Mouse (Mus musculus): ENCODE measurements around the gene Adcy2. TPM values are rescaled to one million over a fixed set of nuclear protein-coding genes. Genes with fewer than 3 reads are reported as not detected.

Gene Adcy2
- polyA plus RNA-seq, 1 experiment from 2014 or later, result 3.2 TPM

- Histone ChIP-seq H3K27ac (ENCODE audit: low read depth, low read length) (no peak overlapping the region), H3K36me3 (ENCODE audit: control insufficient read depth, insufficient read depth, low read length) (no peaks in the 10 kb centered on the region), H3K4me3 (ENCODE audit: low read depth, low read length) (no peak overlapping the region), H3K9ac (ENCODE audit: low read length) (no peak overlapping the region), H3K27me3 (replicated peaks; ENCODE audit: control insufficient read depth, insufficient read depth, low read length) (no peaks in the 10 kb centered on the region), H3K9me3 (replicated peaks; ENCODE audit: control insufficient read depth, low read length) (no peaks in the 10 kb centered on the region), H3K4me2 (ENCODE audit: low read length) (no peak overlapping the region), H3K4me1 (ENCODE audit: control insufficient read depth, insufficient read depth, low read length) (no peaks in the 10 kb centered on the region)
- DNase-seq (ENCODE audit: low spot score), result no peak
- no peak for ATAC-seq
- 44% methylated on average over 1 of the region's 1 CpGs for WGBS
Observed at GRCm38 (mm10) chr13:68783096-68783495, 216.2 kb downstream of the Adcy2 start.

- Histone ChIP-seq H3K9ac (ENCODE audit: low read length) (no peak overlapping the region), H3K4me3 (ENCODE audit: low read depth, low read length) (no peak overlapping the region), H3K9me3 (replicated peaks; ENCODE audit: control insufficient read depth, low read length) (no peaks in the 10 kb centered on the region), H3K4me1 (ENCODE audit: control insufficient read depth, insufficient read depth, low read length) (no peaks in the 10 kb centered on the region), H3K27me3 (replicated peaks; ENCODE audit: control insufficient read depth, insufficient read depth, low read length) (no peaks in the 10 kb centered on the region), H3K4me2 (ENCODE audit: low read length) (no peak overlapping the region), H3K36me3 (ENCODE audit: control insufficient read depth, insufficient read depth, low read length) (no peaks in the 10 kb centered on the region), H3K27ac (ENCODE audit: low read depth, low read length) (no peak overlapping the region)
- ATAC-seq (no peak), DNase-seq (ENCODE audit: low spot score) (no peak)
- 85% methylated on average over 6 of the region's 6 CpGs for WGBS
Observed at GRCm38 (mm10) chr13:68778011-68778672, 221.2 kb downstream of the Adcy2 start.

- Histone ChIP-seq H3K4me2 (ENCODE audit: low read length) (no peak overlapping the region), H3K27ac (ENCODE audit: low read depth, low read length) (no peak overlapping the region), H3K36me3 (ENCODE audit: control insufficient read depth, insufficient read depth, low read length) (no peaks in the 10 kb centered on the region), H3K9ac (ENCODE audit: low read length) (no peak overlapping the region), H3K4me3 (ENCODE audit: low read depth, low read length) (no peak overlapping the region), H3K9me3 (replicated peaks; ENCODE audit: control insufficient read depth, low read length) (no peaks in the 10 kb centered on the region), H3K27me3 (replicated peaks; ENCODE audit: control insufficient read depth, insufficient read depth, low read length) (no peaks in the 10 kb centered on the region), H3K4me1 (ENCODE audit: control insufficient read depth, insufficient read depth, low read length) (no peaks in the 10 kb centered on the region)
- WGBS, result 87% methylated on average over 2 of the region's 2 CpGs
- DNase-seq (ENCODE audit: low spot score) (no peak), ATAC-seq (no peak)
Observed at GRCm38 (mm10) chr13:68773599-68774211, 225.6 kb downstream of the Adcy2 start.

DNA sequence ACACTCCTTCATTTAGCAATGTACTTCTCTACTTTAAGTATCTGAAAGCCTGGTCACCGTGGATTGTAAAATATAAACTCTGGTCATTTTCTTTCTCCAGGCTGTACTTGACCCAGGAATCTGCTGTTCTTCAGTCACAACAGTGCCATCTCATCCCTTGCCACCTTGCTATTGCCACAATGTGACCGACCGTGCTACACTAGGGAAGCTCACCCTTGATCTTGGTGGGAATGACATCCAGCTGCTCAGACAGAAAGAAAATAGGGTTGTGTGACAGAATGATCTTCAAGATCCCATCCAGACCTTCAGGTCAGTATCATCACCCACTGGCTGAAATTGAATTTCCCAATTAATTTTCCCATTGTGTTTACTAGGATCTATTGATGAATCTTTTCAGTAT lies 230.8 kb downstream of the Adcy2 start:
- no peaks in the 10 kb centered on the region for H3K36me3 ChIP-seq (ENCODE audit: control insufficient read depth, insufficient read depth, low read length)
- 95% methylated on average over 3 of the region's 3 CpGs for WGBS
- H3K4me2 ChIP-seq (ENCODE audit: low read length), result no peak overlapping the region
- no peaks in the 10 kb centered on the region for H3K4me1 ChIP-seq (ENCODE audit: control insufficient read depth, insufficient read depth, low read length)
- ATAC-seq (no peak), DNase-seq (ENCODE audit: low spot score) (no peak)
- no peak overlapping the region for H3K27ac ChIP-seq (ENCODE audit: low read depth, low read length)
- H3K4me3 ChIP-seq (ENCODE audit: low read depth, low read length), result no peak overlapping the region
- H3K27me3 ChIP-seq (replicated peaks; ENCODE audit: control insufficient read depth, insufficient read depth, low read length), result no peaks in the 10 kb centered on the region
- H3K9me3 ChIP-seq (replicated peaks; ENCODE audit: control insufficient read depth, low read length), result no peaks in the 10 kb centered on the region
- H3K9ac ChIP-seq (ENCODE audit: low read length), result no peak overlapping the region

- no peak overlapping the region for H3K9ac ChIP-seq (ENCODE audit: low read length)
- H3K9me3 ChIP-seq (replicated peaks; ENCODE audit: control insufficient read depth, low read length), result no peaks in the 10 kb centered on the region
- DNase-seq (ENCODE audit: low spot score) (no peak), ATAC-seq (no peak)
- H3K4me2 ChIP-seq (ENCODE audit: low read length), result no peak overlapping the region
- H3K27ac ChIP-seq (ENCODE audit: low read depth, low read length), result no peak overlapping the region
- no peak overlapping the region for H3K4me3 ChIP-seq (ENCODE audit: low read depth, low read length)
- H3K4me1 ChIP-seq (ENCODE audit: control insufficient read depth, insufficient read depth, low read length), result no peaks in the 10 kb centered on the region
- no peaks in the 10 kb centered on the region for H3K27me3 ChIP-seq (replicated peaks; ENCODE audit: control insufficient read depth, insufficient read depth, low read length)
- WGBS, result 88% methylated on average over 8 of the region's 8 CpGs
- no peaks in the 10 kb centered on the region for H3K36me3 ChIP-seq (ENCODE audit: control insufficient read depth, insufficient read depth, low read length)
Observed at GRCm38 (mm10) chr13:68765896-68766578, 233.3 kb downstream of the Adcy2 start.

DNA sequence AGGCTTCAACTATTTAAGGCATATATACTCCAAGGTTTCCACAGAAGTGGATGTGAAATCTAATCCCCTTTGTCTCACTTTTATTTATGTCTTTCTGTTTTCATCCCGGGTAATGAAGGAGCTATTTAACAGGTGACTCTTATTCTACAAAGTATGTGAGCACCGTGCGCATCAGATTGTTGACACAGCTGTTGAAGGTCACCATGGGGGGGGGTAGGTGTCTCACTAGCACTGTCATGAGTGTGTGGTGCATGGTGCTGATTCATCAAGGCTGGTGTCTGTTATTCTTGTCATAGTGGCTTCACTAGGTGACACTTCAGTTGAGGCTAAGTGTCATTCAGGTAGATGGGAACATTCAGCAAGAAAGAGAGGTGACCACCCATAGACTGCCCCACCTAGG lies 234.7 kb downstream of the Adcy2 start:
- Histone ChIP-seq H3K4me1 (ENCODE audit: control insufficient read depth, insufficient read depth, low read length) (no peaks in the 10 kb centered on the region), H3K4me2 (ENCODE audit: low read length) (no peak overlapping the region), H3K4me3 (ENCODE audit: low read depth, low read length) (no peak overlapping the region), H3K9me3 (replicated peaks; ENCODE audit: control insufficient read depth, low read length) (no peaks in the 10 kb centered on the region), H3K36me3 (ENCODE audit: control insufficient read depth, insufficient read depth, low read length) (no peaks in the 10 kb centered on the region), H3K27me3 (replicated peaks; ENCODE audit: control insufficient read depth, insufficient read depth, low read length) (no peaks in the 10 kb centered on the region), H3K27ac (ENCODE audit: low read depth, low read length) (no peak overlapping the region), H3K9ac (ENCODE audit: low read length) (no peak overlapping the region)
- 86% methylated on average over 3 of the region's 3 CpGs for WGBS
- ATAC-seq, result no peak
- no peak for DNase-seq (ENCODE audit: low spot score)

- ATAC-seq (no peak), DNase-seq (ENCODE audit: low spot score) (no peak)
- WGBS, result 77% methylated on average over 9 of the region's 9 CpGs
- Histone ChIP-seq H3K27ac (ENCODE audit: low read depth, low read length) (no peak overlapping the region), H3K9me3 (replicated peaks; ENCODE audit: control insufficient read depth, low read length) (no peaks in the 10 kb centered on the region), H3K9ac (ENCODE audit: low read length) (no peak overlapping the region), H3K27me3 (replicated peaks; ENCODE audit: control insufficient read depth, insufficient read depth, low read length) (no peaks in the 10 kb centered on the region), H3K4me2 (ENCODE audit: low read length) (no peak overlapping the region), H3K36me3 (ENCODE audit: control insufficient read depth, insufficient read depth, low read length) (no peaks in the 10 kb centered on the region), H3K4me1 (ENCODE audit: control insufficient read depth, insufficient read depth, low read length) (no peaks in the 10 kb centered on the region), H3K4me3 (ENCODE audit: low read depth, low read length) (no peak overlapping the region)
Observed at GRCm38 (mm10) chr13:68749801-68750200, 249.5 kb downstream of the Adcy2 start.

DNA sequence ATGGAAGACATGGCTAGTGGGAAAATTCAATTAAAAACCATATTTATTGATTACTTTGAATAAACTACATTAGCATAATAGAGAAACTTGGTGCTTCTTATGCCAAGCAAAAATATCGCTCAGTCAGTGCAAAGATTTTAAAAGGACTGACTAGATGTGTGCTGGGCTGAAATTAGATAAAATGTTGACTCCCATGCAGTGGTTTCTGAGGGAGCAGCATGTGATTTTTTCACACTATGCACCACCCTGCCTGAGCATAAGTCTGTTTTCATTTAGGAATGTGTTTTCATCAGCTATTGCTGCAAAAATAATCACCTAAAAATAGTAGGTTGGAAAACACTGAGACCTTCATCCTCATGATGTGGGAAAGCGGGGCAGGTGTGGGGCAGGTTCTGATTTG lies 250.0 kb downstream of the Adcy2 start:
- Histone ChIP-seq H3K9me3 (replicated peaks; ENCODE audit: control insufficient read depth, low read length) (no peaks in the 10 kb centered on the region), H3K4me2 (ENCODE audit: low read length) (no peak overlapping the region), H3K27ac (ENCODE audit: low read depth, low read length) (no peak overlapping the region), H3K4me1 (ENCODE audit: control insufficient read depth, insufficient read depth, low read length) (no peaks in the 10 kb centered on the region), H3K9ac (ENCODE audit: low read length) (no peak overlapping the region), H3K27me3 (replicated peaks; ENCODE audit: control insufficient read depth, insufficient read depth, low read length) (no peaks in the 10 kb centered on the region), H3K36me3 (ENCODE audit: control insufficient read depth, insufficient read depth, low read length) (no peaks in the 10 kb centered on the region), H3K4me3 (ENCODE audit: low read depth, low read length) (no peak overlapping the region)
- WGBS, result 91% methylated on average over 2 of the region's 2 CpGs
- ATAC-seq (no peak), DNase-seq (ENCODE audit: low spot score) (no peak)

DNA sequence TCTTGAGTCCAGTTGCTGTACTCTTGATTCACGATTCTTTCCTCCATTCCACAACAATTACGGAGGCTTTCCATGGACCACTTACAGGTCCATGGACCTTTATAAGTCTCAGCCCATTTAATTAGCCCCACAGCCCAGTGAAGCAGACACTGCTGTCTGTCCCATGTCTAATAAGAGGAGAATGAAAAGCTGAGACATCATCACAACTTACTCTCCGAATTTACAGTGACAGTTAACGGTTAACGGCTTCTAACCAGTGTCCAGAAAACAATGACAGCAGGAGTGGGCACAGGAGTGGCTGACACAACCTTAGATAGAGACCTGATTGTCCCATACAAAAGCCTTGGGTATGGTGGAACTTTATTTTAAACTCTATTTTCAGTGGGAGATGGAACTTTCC lies 253.9 kb downstream of the Adcy2 start:
- 88% methylated on average over 5 of the region's 5 CpGs for WGBS
- ATAC-seq, result no peak
- no peaks in the 10 kb centered on the region for H3K27me3 ChIP-seq (replicated peaks; ENCODE audit: control insufficient read depth, insufficient read depth, low read length)

More for the DNA sequence above, 253.9 kb downstream of the Adcy2 start:
- H3K4me3 ChIP-seq (ENCODE audit: low read depth, low read length), result no peak overlapping the region
- no peak overlapping the region for H3K27ac ChIP-seq (ENCODE audit: low read depth, low read length)
- DNase-seq (ENCODE audit: low spot score), result no peak
- H3K9ac ChIP-seq (ENCODE audit: low read length), result no peak overlapping the region
- no peak overlapping the region for H3K4me2 ChIP-seq (ENCODE audit: low read length)
- H3K9me3 ChIP-seq (replicated peaks; ENCODE audit: control insufficient read depth, low read length), result no peaks in the 10 kb centered on the region
- no peaks in the 10 kb centered on the region for H3K36me3 ChIP-seq (ENCODE audit: control insufficient read depth, insufficient read depth, low read length)
- no peaks in the 10 kb centered on the region for H3K4me1 ChIP-seq (ENCODE audit: control insufficient read depth, insufficient read depth, low read length)

Measured in forebrain, embryonic 14.5 days (tissue).